In genomic region chr13:64412752-64413257, GRCm38 (mm10) we compare ENCODE assay signal across 29 mouse cellular contexts. TPM values are rescaled to one million over a fixed set of nuclear protein-coding genes. Genes with fewer than 3 reads are reported as not detected.
A peak's percentile ranks its signal among the peaks of the same experiment; 100 is the strongest.
DNase-seq lines count a peak whose midpoint lies in the region; ATAC-seq and TF ChIP-seq lines count a peak whose summit lies in the region.
"Had no signal": no experiment of that assay in that cellular context is flagged by ENCODE, and none has a peak within 500 bp of the region (broad histone marks: within the 10 kb centered on the region; RNA-seq: fewer than 3 reads in every experiment).

No protein-coding gene starts in this region.

- H3K27ac ChIP-seq in heart, embryonic 10.5 days: no peak overlapping the region
- H3K27ac ChIP-seq in heart, embryonic 16.5 days (ENCODE audit: low read length): 0 out of 2 replicates have a peak overlapping the region, but pooled peaks have one; percentile 4
- H3K27ac ChIP-seq in heart, embryonic 11.5 days (ENCODE audit: low read depth, low read length): no peak overlapping the region
- H3K27ac ChIP-seq in liver, embryonic 14.5 days: peak overlapping the region; percentile 61
- no peak overlapping the region for H3K27ac ChIP-seq in hindbrain, embryonic 16.5 days (ENCODE audit: low read depth, low read length)
- H3K27ac ChIP-seq: embryonic facial prominence, embryonic 12.5 days; forebrain, embryonic 10.5 days; forebrain, embryonic 15.5 days; hindbrain, postnatal 0 days; intestine, embryonic 15.5 days; kidney, postnatal 0 days; midbrain, embryonic 12.5 days; neural tube, embryonic 13.5 days; stomach, postnatal 0 days had no signal

- H3K9me3 ChIP-seq in heart, embryonic 10.5 days: no peaks in the 10 kb centered on the region
- no peaks in the 10 kb centered on the region for H3K9me3 ChIP-seq in heart, embryonic 16.5 days (replicated peaks; ENCODE audit: control insufficient read depth, low read length)
- H3K9me3 ChIP-seq in heart, embryonic 11.5 days (replicated peaks; ENCODE audit: control insufficient read depth, low read length): no peaks in the 10 kb centered on the region
- no peaks in the 10 kb centered on the region for H3K9me3 ChIP-seq in liver, embryonic 14.5 days (ENCODE audit: control insufficient read depth, low read length)
- H3K9me3 ChIP-seq in hindbrain, embryonic 16.5 days (ENCODE audit: control insufficient read depth, low read length): no peaks in the 10 kb centered on the region
- H3K9me3 ChIP-seq: embryonic facial prominence, embryonic 12.5 days; forebrain, embryonic 10.5 days; forebrain, embryonic 15.5 days; intestine, embryonic 15.5 days; midbrain, embryonic 12.5 days; neural tube, embryonic 13.5 days had no signal

- no peaks in the 10 kb centered on the region for H3K4me1 ChIP-seq in heart, embryonic 10.5 days
- no peaks in the 10 kb centered on the region for H3K4me1 ChIP-seq in heart, embryonic 16.5 days (ENCODE audit: control insufficient read depth, insufficient read depth, low read length)
- H3K4me1 ChIP-seq in heart, embryonic 11.5 days (ENCODE audit: control insufficient read depth, insufficient read depth, low read length): no peaks in the 10 kb centered on the region
- peaks cover 30 to 41% of the 10 kb centered on the region in 2 experiments for H3K4me1 ChIP-seq in liver, embryonic 14.5 days (replicated peaks; ENCODE audit: control insufficient read depth in 2 of 2, insufficient read depth in 2 of 2, low read length in 1 of 2)
- H3K4me1 ChIP-seq in hindbrain, embryonic 16.5 days (ENCODE audit: control insufficient read depth, insufficient read depth, low read depth, low read length): no peaks in the 10 kb centered on the region
- H3K4me1 ChIP-seq: embryonic facial prominence, embryonic 12.5 days; forebrain, embryonic 10.5 days; forebrain, embryonic 15.5 days; intestine, embryonic 15.5 days; midbrain, embryonic 12.5 days; neural tube, embryonic 13.5 days had no signal

- H3K36me3 ChIP-seq in heart, embryonic 10.5 days: no peaks in the 10 kb centered on the region
- no peaks in the 10 kb centered on the region for H3K36me3 ChIP-seq in heart, embryonic 16.5 days (ENCODE audit: control insufficient read depth, insufficient read depth)
- no peaks in the 10 kb centered on the region for H3K36me3 ChIP-seq in heart, embryonic 11.5 days (ENCODE audit: control insufficient read depth, insufficient read depth, low read length)
- H3K36me3 ChIP-seq in liver, embryonic 14.5 days (replicated peaks; ENCODE audit: control insufficient read depth, insufficient read depth, low read depth): no peaks in the 10 kb centered on the region
- H3K36me3 ChIP-seq in hindbrain, embryonic 16.5 days (ENCODE audit: control insufficient read depth, insufficient read depth, low read length): no peaks in the 10 kb centered on the region
- H3K36me3 ChIP-seq: embryonic facial prominence, embryonic 12.5 days; forebrain, embryonic 10.5 days; forebrain, embryonic 15.5 days; intestine, embryonic 15.5 days; midbrain, embryonic 12.5 days; neural tube, embryonic 13.5 days had no signal

- H3K4me2 ChIP-seq in heart, embryonic 16.5 days (ENCODE audit: low read depth, low read length): no peak overlapping the region
- no peak overlapping the region for H3K4me2 ChIP-seq in heart, embryonic 11.5 days
- H3K4me2 ChIP-seq in liver, embryonic 14.5 days (ENCODE audit: low read depth): no peak overlapping the region
- no peak overlapping the region for H3K4me2 ChIP-seq in hindbrain, embryonic 16.5 days (ENCODE audit: low read length)
- H3K4me2 ChIP-seq: embryonic facial prominence, embryonic 12.5 days; forebrain, embryonic 15.5 days; intestine, embryonic 15.5 days; lung, embryonic 14.5 days; midbrain, embryonic 12.5 days; neural tube, embryonic 13.5 days had no signal

- TF ChIP-seq CTCF in liver, embryonic 14.5 days (IDR thresholded peaks at IDR 0.05; ENCODE audit: low read depth): no peak

- 53% methylated on average over 2 of the region's 2 CpGs for WGBS in heart, embryonic 10.5 days
- WGBS in heart, embryonic 16.5 days: 61% methylated on average over 2 of the region's 2 CpGs
- 61% methylated on average over 2 of the region's 2 CpGs for WGBS in heart, embryonic 11.5 days (ENCODE audit: insufficient replicate concordance)
- 10% methylated on average over 2 of the region's 2 CpGs for WGBS in liver, embryonic 14.5 days (ENCODE audit: insufficient replicate concordance)
- WGBS in hindbrain, embryonic 16.5 days: 82% methylated on average over 2 of the region's 2 CpGs

- no peak for ATAC-seq in heart, embryonic 16.5 days (replicated peaks; ENCODE audit: extremely low read depth, insufficient read depth, low FRiP score)
- ATAC-seq in heart, embryonic 11.5 days (replicated peaks; ENCODE audit: insufficient number of reproducible peaks, low FRiP score, low TSS enrichment): no peak
- ATAC-seq in liver, embryonic 14.5 days (ENCODE audit: insufficient read depth): peak; percentile 56
- ATAC-seq in megakaryocyte-erythroid progenitor cell, adult 5-6 weeks (replicated peaks; ENCODE audit: low FRiP score, low TSS enrichment, poor library complexity, severe bottlenecking): peak; percentile 64
- no peak for ATAC-seq in hindbrain, embryonic 16.5 days
- ATAC-seq: forebrain, embryonic 15.5 days; hindbrain, postnatal 0 days; intestine, embryonic 15.5 days had no signal

- peak; percentile 67 for TF ChIP-seq EP300 in liver, embryonic 14.5 days (IDR thresholded peaks at IDR 0.05; ENCODE audit: low read depth)

- H3K9ac ChIP-seq in heart, embryonic 16.5 days (ENCODE audit: low read length): no peak overlapping the region
- H3K9ac ChIP-seq in heart, embryonic 11.5 days (ENCODE audit: low read depth, low read length): no peak overlapping the region
- no peak overlapping the region for H3K9ac ChIP-seq in liver, embryonic 14.5 days (replicated peaks)
- H3K9ac ChIP-seq in hindbrain, embryonic 16.5 days (ENCODE audit: low read depth, low read length): no peak overlapping the region
- H3K9ac ChIP-seq: embryonic facial prominence, embryonic 12.5 days; forebrain, embryonic 15.5 days; intestine, embryonic 15.5 days; lung, embryonic 14.5 days; midbrain, embryonic 12.5 days; neural tube, embryonic 13.5 days had no signal

- no peaks in the 10 kb centered on the region for H3K27me3 ChIP-seq in heart, embryonic 10.5 days (ENCODE audit: insufficient read depth, poor library complexity, severe bottlenecking)
- H3K27me3 ChIP-seq in heart, embryonic 16.5 days (ENCODE audit: control insufficient read depth, insufficient read depth, low read length): no peaks in the 10 kb centered on the region
- H3K27me3 ChIP-seq in heart, embryonic 11.5 days (ENCODE audit: control insufficient read depth, insufficient read depth, low read length): no peaks in the 10 kb centered on the region
- H3K27me3 ChIP-seq in liver, embryonic 14.5 days (ENCODE audit: control insufficient read depth, insufficient read depth, low read length): no peaks in the 10 kb centered on the region
- H3K27me3 ChIP-seq in hindbrain, embryonic 16.5 days (replicated peaks; ENCODE audit: control insufficient read depth, insufficient read depth, low read length): no peaks in the 10 kb centered on the region
- H3K27me3 ChIP-seq: CH12.LX; embryonic facial prominence, embryonic 12.5 days; forebrain, embryonic 15.5 days; intestine, embryonic 15.5 days; midbrain, embryonic 12.5 days; neural tube, embryonic 13.5 days had no signal

- H3K4me3 ChIP-seq in heart, embryonic 10.5 days: no peak overlapping the region
- no peak overlapping the region for H3K4me3 ChIP-seq in heart, embryonic 16.5 days (ENCODE audit: low read length)
- H3K4me3 ChIP-seq in heart, embryonic 11.5 days (ENCODE audit: low read depth, low read length): no peak overlapping the region
- no peak overlapping the region for H3K4me3 ChIP-seq in liver, embryonic 14.5 days (ENCODE audit: insufficient read depth in 1 of 2, low read depth in 2 of 2, low read length in 2 of 2)
- no peak overlapping the region for H3K4me3 ChIP-seq in hindbrain, embryonic 16.5 days (ENCODE audit: low read length)
- H3K4me3 ChIP-seq: embryonic facial prominence, embryonic 12.5 days; forebrain, embryonic 10.5 days; forebrain, embryonic 15.5 days; intestine, embryonic 15.5 days; midbrain, embryonic 12.5 days; myocyte; neural tube, embryonic 13.5 days had no signal

- peak; percentile 68 for DNase-seq in heart, adult 11 months
- no peak for DNase-seq in heart, embryonic 10.5 days (ENCODE audit: low spot score)
- DNase-seq in liver, embryonic 14.5 days (ENCODE audit: low read depth in 3 of 3, low spot score in 3 of 3): peak in 1 of 3 experiments; percentile 33
- DNase-seq in kidney, adult 11 months: no peak
- DNase-seq: adrenal gland, adult 8-10 months; cerebellum, adult 9-10 months; embryo, embryonic 11 days; kidney, adult 8-10 months; layer of hippocampus, postnatal 36 days; left cerebral cortex, postnatal 4 days; lung, embryonic 14.5 days; lung, postnatal 14 days; right cerebral cortex, postnatal 4 days; thymus, adult 18-20 months had no signal

RNA-seq across cellular contexts. Expression of gene Cdk20, which starts 19.3 kb away (rescaled TPM):
- polyA plus RNA-seq in heart, embryonic 10.5 days (2016; fragmentation: Nextera tagmentation; extraction: Ambion mirVana): 4.1 and 6.2 TPM in 2 replicates
- polyA plus RNA-seq in heart, embryonic 16.5 days (2015; fragmentation: Nextera tagmentation; extraction: Ambion mirVana): 10.0 and 12.6 TPM in 2 replicates
- polyA plus RNA-seq in heart, embryonic 11.5 days (2014; fragmentation: Nextera tagmentation; extraction: Ambion mirVana): 4.4 and 4.7 TPM in 2 replicates
- polyA plus RNA-seq in liver, embryonic 14.5 days (2012; rRNA removed): 3.6 and 3.7 TPM in 2 replicates
- 2.7 and 3.4 TPM in 2 replicates for polyA plus RNA-seq in liver, embryonic 14.5 days (2014; fragmentation: Nextera tagmentation; extraction: Ambion mirVana)
- total RNA-seq in megakaryocyte-erythroid progenitor cell, adult 5-6 weeks (2014; fragmentation: Nextera tagmentation): 3.7 and 4.4 TPM in 2 replicates
- total RNA-seq in megakaryocyte-erythroid progenitor cell, adult 5-6 weeks (2017): 2.9 and 6.8 TPM in 2 replicates
- 26.6 and 27.3 TPM in 2 replicates for polyA plus RNA-seq in hindbrain, embryonic 16.5 days (2015; fragmentation: Nextera tagmentation; extraction: Ambion mirVana)

RNA-seq across cellular contexts. Expression of gene Ctsl, which starts 42.1 kb away (rescaled TPM):
- polyA plus RNA-seq in heart, embryonic 10.5 days (2016; fragmentation: Nextera tagmentation; extraction: Ambion mirVana): 240 and 241 TPM in 2 replicates
- polyA plus RNA-seq in heart, embryonic 16.5 days (2015; fragmentation: Nextera tagmentation; extraction: Ambion mirVana): 325 and 477 TPM in 2 replicates
- polyA plus RNA-seq in heart, embryonic 11.5 days (2014; fragmentation: Nextera tagmentation; extraction: Ambion mirVana): 296 and 339 TPM in 2 replicates
- polyA plus RNA-seq in liver, embryonic 14.5 days (2012; rRNA removed): 62.5 and 82.2 TPM in 2 replicates
- polyA plus RNA-seq in liver, embryonic 14.5 days (2014; fragmentation: Nextera tagmentation; extraction: Ambion mirVana): 135 and 161 TPM in 2 replicates
- 16.2 and 27.8 TPM in 2 replicates for total RNA-seq in megakaryocyte-erythroid progenitor cell, adult 5-6 weeks (2014; fragmentation: Nextera tagmentation)
- total RNA-seq in megakaryocyte-erythroid progenitor cell, adult 5-6 weeks (2017): 53.0 and 118 TPM in 2 replicates
- 185 and 197 TPM in 2 replicates for polyA plus RNA-seq in hindbrain, embryonic 16.5 days (2015; fragmentation: Nextera tagmentation; extraction: Ambion mirVana)

Comparison
In these comparisons a context has a peak if more than half of its experiments do, and no peak if none do; other contexts are left out.
1. H3K27ac ChIP-seq: peak in heart, embryonic 16.5 days (single experiment) and liver, embryonic 14.5 days (single experiment); none in heart, embryonic 10.5 days (single experiment), heart, embryonic 11.5 days (single experiment) and hindbrain, embryonic 16.5 days (single experiment).
2. ATAC-seq: peak in liver, embryonic 14.5 days (single experiment) and megakaryocyte-erythroid progenitor cell, adult 5-6 weeks (single experiment); none in heart, embryonic 16.5 days (single experiment), heart, embryonic 11.5 days (single experiment) and hindbrain, embryonic 16.5 days (single experiment).